Mouse (Mus musculus): ENCODE data around the gene Opa3. TPM values are rescaled to one million over a fixed set of nuclear protein-coding genes. Genes with fewer than 3 reads are reported as not detected.
A peak's percentile ranks its signal among the peaks of the same experiment; 100 is the strongest.

The Opa3 gene
- polyA plus RNA-seq, 1 experiment from 2014 or later = 42.9 TPM

GRCm38 (mm10) chr7:19231849-19232248 lies 3.7 kb downstream of the Opa3 start:
- Histone ChIP-seq H3K4me2 (ENCODE audit: low read depth, severe bottlenecking) (no peak overlapping the region), H3K36me3 (ENCODE audit: control insufficient read depth, insufficient read depth, low read length) (peaks cover 10% of the 10 kb centered on the region; the same call in 1 of the 2 replicates), H3K4me3 (ENCODE audit: low read depth, low read length) (no peak overlapping the region), H3K9ac (ENCODE audit: low read length) (no peak overlapping the region), H3K27ac (replicated peaks; ENCODE audit: low read depth, low read length) (no peak overlapping the region), H3K9me3 (ENCODE audit: control insufficient read depth, low read length) (no peaks in the 10 kb centered on the region), H3K4me1 (ENCODE audit: control insufficient read depth, insufficient read depth, low read length) (peaks cover 5% of the 10 kb centered on the region; the same call in 1 of the 2 replicates), H3K27me3 (ENCODE audit: control insufficient read depth, insufficient read depth, low read length) (no peaks in the 10 kb centered on the region)
- no peak for DNase-seq (ENCODE audit: low spot score)
- ATAC-seq (ENCODE audit: insufficient number of reproducible peaks, low FRiP score, low TSS enrichment, low read depth) = no peak
- WGBS = 91% methylated on average over 3 of the region's 3 CpGs

- Histone ChIP-seq H3K27me3 (ENCODE audit: control insufficient read depth, insufficient read depth, low read length) (no peaks in the 10 kb centered on the region), H3K4me2 (ENCODE audit: low read depth, severe bottlenecking) (no peak overlapping the region), H3K9ac (ENCODE audit: low read length) (no peak overlapping the region), H3K4me3 (ENCODE audit: low read depth, low read length) (no peak overlapping the region), H3K9me3 (ENCODE audit: control insufficient read depth, low read length) (no peaks in the 10 kb centered on the region), H3K36me3 (ENCODE audit: control insufficient read depth, insufficient read depth, low read length) (peaks cover 10% of the 10 kb centered on the region; the same call in 1 of the 2 replicates), H3K27ac (replicated peaks; ENCODE audit: low read depth, low read length) (no peak overlapping the region), H3K4me1 (ENCODE audit: control insufficient read depth, insufficient read depth, low read length) (0 out of 2 replicates have a peak, but pooled peaks cover 2% of the 10 kb centered on the region)
- WGBS = 85% methylated on average over 5 of the region's 5 CpGs
- ATAC-seq (ENCODE audit: insufficient number of reproducible peaks, low FRiP score, low TSS enrichment, low read depth) (no peak), DNase-seq (ENCODE audit: low spot score) (no peak)
Measured at GRCm38 (mm10) chr7:19234652-19235051, 6.5 kb downstream of the Opa3 start.

GRCm38 (mm10) chr7:19235092-19235671 lies 7.0 kb downstream of the Opa3 start:
- H3K4me1 ChIP-seq (ENCODE audit: control insufficient read depth, insufficient read depth, low read length) = 0 out of 2 replicates have a peak, but pooled peaks cover 2% of the 10 kb centered on the region
- DNase-seq (ENCODE audit: low spot score) = no peak
- 89% methylated on average over 2 of the region's 2 CpGs for WGBS
- peaks cover 10% of the 10 kb centered on the region; the same call in 1 of the 2 replicates for H3K36me3 ChIP-seq (ENCODE audit: control insufficient read depth, insufficient read depth, low read length)
- no peaks in the 10 kb centered on the region for H3K9me3 ChIP-seq (ENCODE audit: control insufficient read depth, low read length)
- H3K27ac ChIP-seq (replicated peaks; ENCODE audit: low read depth, low read length) = no peak overlapping the region
- ATAC-seq (ENCODE audit: insufficient number of reproducible peaks, low FRiP score, low TSS enrichment, low read depth) = no peak
- no peak overlapping the region for H3K4me3 ChIP-seq (ENCODE audit: low read depth, low read length)
- H3K4me2 ChIP-seq (ENCODE audit: low read depth, severe bottlenecking) = no peak overlapping the region
- no peak overlapping the region for H3K9ac ChIP-seq (ENCODE audit: low read length)
- no peaks in the 10 kb centered on the region for H3K27me3 ChIP-seq (ENCODE audit: control insufficient read depth, insufficient read depth, low read length)

GRCm38 (mm10) chr7:19236411-19236810 lies 8.3 kb downstream of the Opa3 start:
- Histone ChIP-seq H3K27me3 (ENCODE audit: control insufficient read depth, insufficient read depth, low read length) (no peaks in the 10 kb centered on the region), H3K36me3 (ENCODE audit: control insufficient read depth, insufficient read depth, low read length) (peaks cover 4% of the 10 kb centered on the region; the same call in 1 of the 2 replicates), H3K4me1 (ENCODE audit: control insufficient read depth, insufficient read depth, low read length) (no peaks in the 10 kb centered on the region), H3K4me2 (ENCODE audit: low read depth, severe bottlenecking) (no peak overlapping the region), H3K9ac (ENCODE audit: low read length) (no peak overlapping the region), H3K9me3 (ENCODE audit: control insufficient read depth, low read length) (no peaks in the 10 kb centered on the region), H3K27ac (replicated peaks; ENCODE audit: low read depth, low read length) (no peak overlapping the region), H3K4me3 (ENCODE audit: low read depth, low read length) (no peak overlapping the region)
- DNase-seq (ENCODE audit: low spot score) (no peak), ATAC-seq (ENCODE audit: insufficient number of reproducible peaks, low FRiP score, low TSS enrichment, low read depth) (no peak)
- 75% methylated on average over 2 of the region's 2 CpGs for WGBS

- ATAC-seq (ENCODE audit: insufficient number of reproducible peaks, low FRiP score, low TSS enrichment, low read depth) (no peak), DNase-seq (ENCODE audit: low spot score) (no peak)
- H3K4me3 ChIP-seq (ENCODE audit: low read depth, low read length) = no peak overlapping the region
- 92% methylated on average over 4 of the region's 4 CpGs for WGBS
- H3K9ac ChIP-seq (ENCODE audit: low read length) = no peak overlapping the region
- H3K4me2 ChIP-seq (ENCODE audit: low read depth, severe bottlenecking) = no peak overlapping the region
- H3K27me3 ChIP-seq (ENCODE audit: control insufficient read depth, insufficient read depth, low read length) = no peaks in the 10 kb centered on the region
- no peaks in the 10 kb centered on the region for H3K9me3 ChIP-seq (ENCODE audit: control insufficient read depth, low read length)
- H3K36me3 ChIP-seq (ENCODE audit: control insufficient read depth, insufficient read depth, low read length) = 0 out of 2 replicates have a peak, but pooled peaks cover under 1% of the 10 kb centered on the region
- H3K4me1 ChIP-seq (ENCODE audit: control insufficient read depth, insufficient read depth, low read length) = no peaks in the 10 kb centered on the region
- no peak overlapping the region for H3K27ac ChIP-seq (replicated peaks; ENCODE audit: low read depth, low read length)
Measured at GRCm38 (mm10) chr7:19238344-19238743, 10.2 kb downstream of the Opa3 start.

DNA sequence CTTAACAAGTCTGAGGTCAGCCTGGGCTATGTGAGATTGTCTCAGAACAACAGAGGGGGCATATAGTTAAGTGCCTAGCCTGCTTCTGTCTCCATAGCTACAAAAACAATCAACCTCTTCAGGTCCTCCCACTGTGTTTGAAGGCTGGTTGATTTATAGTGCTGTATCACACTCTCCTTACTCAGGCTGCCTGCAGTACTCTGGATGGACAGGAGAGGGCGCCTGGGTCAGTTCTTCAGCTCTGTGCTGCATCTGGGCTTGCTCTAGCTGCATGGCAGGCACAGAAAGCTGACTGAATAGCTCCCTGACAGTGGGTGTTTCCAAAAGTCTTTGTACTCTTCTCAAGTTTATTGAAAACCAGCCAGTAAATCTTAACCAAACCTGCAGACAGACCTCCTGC lies 11.3 kb downstream of the Opa3 start:
- Histone ChIP-seq H3K27me3 (ENCODE audit: control insufficient read depth, insufficient read depth, low read length) (no peaks in the 10 kb centered on the region), H3K4me3 (ENCODE audit: low read depth, low read length) (no peak overlapping the region), H3K4me1 (ENCODE audit: control insufficient read depth, insufficient read depth, low read length) (no peaks in the 10 kb centered on the region), H3K9ac (ENCODE audit: low read length) (no peak overlapping the region), H3K9me3 (ENCODE audit: control insufficient read depth, low read length) (no peaks in the 10 kb centered on the region), H3K27ac (replicated peaks; ENCODE audit: low read depth, low read length) (no peak overlapping the region), H3K4me2 (ENCODE audit: low read depth, severe bottlenecking) (no peak overlapping the region), H3K36me3 (ENCODE audit: control insufficient read depth, insufficient read depth, low read length) (no peaks in the 10 kb centered on the region)
- DNase-seq (ENCODE audit: low spot score) (peak; percentile 95), ATAC-seq (ENCODE audit: insufficient number of reproducible peaks, low FRiP score, low TSS enrichment, low read depth) (peak; percentile 52)
- WGBS = 0% methylated on average over 1 of the region's 1 CpGs

DNA sequence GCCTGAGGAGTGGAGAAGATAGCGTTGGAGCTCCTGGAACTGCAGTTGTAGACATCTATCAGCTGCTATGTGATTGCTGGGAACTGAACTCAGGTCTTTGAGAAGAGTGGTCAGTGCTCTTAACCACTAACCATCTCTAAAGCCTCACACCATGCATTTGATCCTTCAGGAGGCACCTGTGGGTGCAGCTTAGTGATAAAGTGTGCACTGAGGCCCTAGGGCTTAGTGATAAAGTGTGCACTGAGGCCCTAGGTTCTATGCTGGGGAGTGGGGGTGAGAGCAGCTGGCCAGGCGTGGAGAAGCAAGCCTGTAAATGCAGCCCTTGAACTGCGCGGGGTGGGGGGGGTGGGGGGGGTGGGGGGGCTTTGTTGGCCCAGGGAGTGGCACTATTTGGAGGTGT lies 11.9 kb downstream of the Opa3 start:
- no peak overlapping the region for H3K4me3 ChIP-seq (ENCODE audit: low read depth, low read length)
- H3K9ac ChIP-seq (ENCODE audit: low read length) = no peak overlapping the region
- 73% methylated on average over 2 of the region's 4 CpGs for WGBS
- ATAC-seq (ENCODE audit: insufficient number of reproducible peaks, low FRiP score, low TSS enrichment, low read depth) (no peak), DNase-seq (ENCODE audit: low spot score) (no peak)
- no peaks in the 10 kb centered on the region for H3K9me3 ChIP-seq (ENCODE audit: control insufficient read depth, low read length)
- no peaks in the 10 kb centered on the region for H3K36me3 ChIP-seq (ENCODE audit: control insufficient read depth, insufficient read depth, low read length)
- no peak overlapping the region for H3K4me2 ChIP-seq (ENCODE audit: low read depth, severe bottlenecking)
- no peaks in the 10 kb centered on the region for H3K27me3 ChIP-seq (ENCODE audit: control insufficient read depth, insufficient read depth, low read length)
- no peak overlapping the region for H3K27ac ChIP-seq (replicated peaks; ENCODE audit: low read depth, low read length)
- no peaks in the 10 kb centered on the region for H3K4me1 ChIP-seq (ENCODE audit: control insufficient read depth, insufficient read depth, low read length)

GRCm38 (mm10) chr7:19240905-19241463 lies 12.8 kb downstream of the Opa3 start:
- 77% methylated on average over 8 of the region's 8 CpGs for WGBS
- H3K36me3 ChIP-seq (ENCODE audit: control insufficient read depth, insufficient read depth, low read length) = no peaks in the 10 kb centered on the region
- no peak overlapping the region for H3K4me3 ChIP-seq (ENCODE audit: low read depth, low read length)
- ATAC-seq (ENCODE audit: insufficient number of reproducible peaks, low FRiP score, low TSS enrichment, low read depth) (no peak), DNase-seq (ENCODE audit: low spot score) (no peak)
- no peak overlapping the region for H3K4me2 ChIP-seq (ENCODE audit: low read depth, severe bottlenecking)
- H3K27me3 ChIP-seq (ENCODE audit: control insufficient read depth, insufficient read depth, low read length) = no peaks in the 10 kb centered on the region
- no peaks in the 10 kb centered on the region for H3K4me1 ChIP-seq (ENCODE audit: control insufficient read depth, insufficient read depth, low read length)
- no peak overlapping the region for H3K9ac ChIP-seq (ENCODE audit: low read length)
- H3K9me3 ChIP-seq (ENCODE audit: control insufficient read depth, low read length) = no peaks in the 10 kb centered on the region
- no peak overlapping the region for H3K27ac ChIP-seq (replicated peaks; ENCODE audit: low read depth, low read length)

All from limb, embryonic 11.5 days (tissue).